Comparison of ENCODE assay signal across 9 mouse cellular contexts in the genomic region with DNA sequence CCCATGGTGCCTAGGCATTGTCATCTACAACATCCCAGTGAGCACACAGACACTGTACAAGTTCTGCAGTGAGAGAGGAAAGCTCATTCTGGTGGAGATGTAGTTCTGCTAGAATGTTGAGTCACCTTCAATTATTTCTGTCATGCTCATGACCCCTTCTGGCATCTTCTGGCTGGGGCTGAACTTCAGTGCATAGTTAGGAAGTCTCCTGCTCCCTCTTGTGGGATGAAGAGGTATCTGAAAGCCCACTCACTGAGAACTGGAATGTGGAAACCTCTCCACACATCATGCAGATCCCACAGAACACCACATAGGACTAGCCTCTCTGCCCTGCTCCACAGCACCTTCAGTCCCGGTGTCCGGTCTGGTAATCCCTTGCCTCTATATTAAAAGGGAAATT. TPM values are rescaled to one million over a fixed set of nuclear protein-coding genes. Genes with fewer than 3 reads are reported as not detected.
A peak's percentile ranks its signal among the peaks of the same experiment; 100 is the strongest.
DNase-seq lines count a peak whose midpoint lies in the region; TF ChIP-seq lines count a peak whose summit lies in the region.
"Had no signal": no experiment of that assay in that cellular context is flagged by ENCODE, and none has a peak within 500 bp of the region (broad histone marks: within the 10 kb centered on the region; RNA-seq: fewer than 3 reads in every experiment).

No protein-coding gene starts in this region.

- no peak overlapping the region for H3K4me3 ChIP-seq in cortical plate, adult 2 months (ENCODE audit: insufficient read depth, low read length)
- no peak overlapping the region for H3K4me3 ChIP-seq in forebrain, embryonic 10.5 days
- H3K4me3 ChIP-seq: midbrain, embryonic 12.5 days had no signal

- TF ChIP-seq POLR2A in cortical plate, adult 2 months (IDR thresholded peaks at IDR 0.05; ENCODE audit: extremely low read depth, insufficient read depth, low read length): no peak

- no peaks in the 10 kb centered on the region for H3K36me3 ChIP-seq in forebrain, embryonic 10.5 days (replicated peaks)
- H3K36me3 ChIP-seq: midbrain, embryonic 12.5 days had no signal

- no peaks in the 10 kb centered on the region for H3K9me3 ChIP-seq in forebrain, embryonic 10.5 days
- H3K9me3 ChIP-seq: midbrain, embryonic 12.5 days had no signal

- WGBS in forebrain, embryonic 10.5 days: 82% methylated on average over 2 of the region's 2 CpGs

- intact Hi-C loops in left cerebral cortex, postnatal 36 days (cut with DNase I): loop anchor here (5.0 kb wide), 1 partner anchor 250 kb away; no protein-coding TSS in a partner anchor

- TF ChIP-seq CTCF in cortical plate, adult 2 months (IDR thresholded peaks at IDR 0.05; ENCODE audit: extremely low read depth, insufficient read depth, low read length): peak; percentile 53

- DNase-seq in adrenal gland, adult (ENCODE audit: inconsistent age in 2 of 2, low spot score in 1 of 2): peak; percentile 22 to 57
- no peak for DNase-seq in adrenal gland, postnatal 25 days
- peak; percentile 23 for DNase-seq in left cerebral cortex, adult 11 months (ENCODE audit: low spot score)
- DNase-seq in left cerebral cortex, postnatal 36 days (ENCODE audit: low spot score in 2 of 2): no peak
- peak; percentile 9 to 21 for DNase-seq in left cerebral cortex, adult 18-20 months (ENCODE audit: low spot score in 2 of 2)
- DNase-seq in skeletal muscle tissue, adult 2 months (ENCODE audit: low read depth, low spot score): peak; percentile 35
- no peak for DNase-seq in forebrain, embryonic 10.5 days (ENCODE audit: extremely low spot score, low spot score)

- no peaks in the 10 kb centered on the region for H3K27me3 ChIP-seq in forebrain, embryonic 10.5 days (ENCODE audit: poor library complexity, severe bottlenecking)
- H3K27me3 ChIP-seq: midbrain, embryonic 12.5 days had no signal

- H3K27ac ChIP-seq in cortical plate, adult 2 months (ENCODE audit: insufficient read depth, low read length): no peak overlapping the region
- no peak overlapping the region for H3K27ac ChIP-seq in forebrain, embryonic 10.5 days
- H3K27ac ChIP-seq: midbrain, embryonic 12.5 days had no signal

- no peaks in the 10 kb centered on the region; the same call in 1 of the 2 replicates for H3K4me1 ChIP-seq in cortical plate, adult 2 months (ENCODE audit: control insufficient read depth, insufficient read depth, low read length)
- no peaks in the 10 kb centered on the region for H3K4me1 ChIP-seq in forebrain, embryonic 10.5 days
- H3K4me1 ChIP-seq: midbrain, embryonic 12.5 days had no signal

RNA-seq across cellular contexts. Expression of gene Ms4a6d, which starts 2.6 kb away (rescaled TPM):
- total RNA-seq in adrenal gland, postnatal 25 days (2021): 2.2 and 2.3 TPM in 2 replicates
- total RNA-seq in left cerebral cortex, postnatal 36 days (2021): 1 to 10 TPM; 1.3 to 1.6 TPM
- polyA plus RNA-seq in cortical plate, adult 2 months (2012; rRNA removed): 1.5 and 1.8 TPM in 2 replicates
- 1 to 10 TPM; 1.4 to 2.1 TPM for total RNA-seq in left cerebral cortex, adult 18-20 months (2021)
- 0.71 and 1.5 TPM in 2 replicates for polyA plus RNA-seq in forebrain, embryonic 10.5 days (2016; fragmentation: Nextera tagmentation; extraction: Ambion mirVana)

RNA-seq across cellular contexts. Expression of gene Ms4a2, which starts 21.5 kb away (rescaled TPM):
- total RNA-seq in adrenal gland, postnatal 25 days (2021): not detected in 2 replicates
- not detected for total RNA-seq in left cerebral cortex, postnatal 36 days (2021)
- polyA plus RNA-seq in cortical plate, adult 2 months (2012; rRNA removed): 0.06 TPM in 1 of 2 replicates, not detected in the other
- not detected for total RNA-seq in left cerebral cortex, adult 18-20 months (2021)
- 0.17 TPM in 1 of 2 replicates, not detected in the other for polyA plus RNA-seq in forebrain, embryonic 10.5 days (2016; fragmentation: Nextera tagmentation; extraction: Ambion mirVana)
- polyA plus RNA-seq: midbrain, embryonic 12.5 days had no signal

RNA-seq across cellular contexts. Expression of gene Ms4a3, which starts 38.6 kb away (rescaled TPM):
- not detected in 2 replicates for total RNA-seq in adrenal gland, postnatal 25 days (2021)
- total RNA-seq in left cerebral cortex, postnatal 36 days (2021): not detected
- polyA plus RNA-seq in cortical plate, adult 2 months (2012; rRNA removed): not detected in 2 replicates
- not detected for total RNA-seq in left cerebral cortex, adult 18-20 months (2021)
- not detected in 2 replicates for polyA plus RNA-seq in forebrain, embryonic 10.5 days (2016; fragmentation: Nextera tagmentation; extraction: Ambion mirVana)
- polyA plus RNA-seq: midbrain, embryonic 12.5 days had no signal

RNA-seq across cellular contexts. Expression of gene Oosp2, which starts 58.3 kb away (rescaled TPM):
- total RNA-seq in adrenal gland, postnatal 25 days (2021): 0.67 TPM in 1 of 2 replicates, not detected in the other
- total RNA-seq in left cerebral cortex, postnatal 36 days (2021): not detected
- not detected in 2 replicates for polyA plus RNA-seq in cortical plate, adult 2 months (2012; rRNA removed)
- not detected for total RNA-seq in left cerebral cortex, adult 18-20 months (2021)
- not detected in 2 replicates for polyA plus RNA-seq in forebrain, embryonic 10.5 days (2016; fragmentation: Nextera tagmentation; extraction: Ambion mirVana)
- polyA plus RNA-seq: midbrain, embryonic 12.5 days had no signal

Comparison
In these comparisons a context has a peak if more than half of its experiments do, and no peak if none do; other contexts are left out.
1. DNase-seq: peak in adrenal gland, adult (2 of 2), left cerebral cortex, adult 11 months (single experiment), left cerebral cortex, adult 18-20 months (2 of 2) and skeletal muscle tissue, adult 2 months (single experiment); none in adrenal gland, postnatal 25 days (single experiment), left cerebral cortex, postnatal 36 days (0 of 2) and forebrain, embryonic 10.5 days (single experiment).